Mouse (Mus musculus) limb, embryonic 13.5 days (tissue): ENCODE results near the gene 9530077C05Rik. TPM values are rescaled to one million over a fixed set of nuclear protein-coding genes. Genes with fewer than 3 reads are reported as not detected.
"Not testable (repeated sequence)": the region's sequence is repeated elsewhere in the genome, so short reads cannot be mapped to it uniquely, and the experiment has no call there.

ENCODE experiments used
- ATAC-seq: fragments of 200-750 bp; cut with Nextera tagmentation; 2 replicates; pipeline ENCODE4 v1.8.0; 2017; ENCODE audit warnings: low read depth, moderate number of reproducible peaks, moderate TSS enrichment; ENCODE audit not compliant: low FRiP score
- H3K27ac ChIP-seq: fragments of 300-500 bp; sonication (generic); 2 replicates; pipeline ENCODE4 v1.5.1; 2015; ENCODE audit warnings: inconsistent platforms, mild to moderate bottlenecking, moderate library complexity
- H3K27me3 ChIP-seq: fragments of 300-500 bp; sonication (generic); 2 replicates; pipeline ENCODE4 v1.6.1; 2015; ENCODE audit warnings: mild to moderate bottlenecking, inconsistent platforms
- H3K36me3 ChIP-seq: fragments of 300-500 bp; sonication (generic); 2 replicates; pipeline ENCODE4 v1.6.1; 2015; ENCODE audit warnings: inconsistent platforms, mild to moderate bottlenecking, moderate library complexity
- H3K4me1 ChIP-seq: fragments of 300-500 bp; sonication (generic); 2 replicates; pipeline ENCODE4 v1.6.1; 2015; ENCODE audit warnings: inconsistent platforms
- H3K4me2 ChIP-seq: fragments of 300-500 bp; sonication (generic); replicated peaks from 2 replicates; pipeline ENCODE4 v1.6.1; 2015; ENCODE audit warnings: inconsistent platforms, mild to moderate bottlenecking, moderate library complexity
- H3K4me3 ChIP-seq: fragments of 300-500 bp; sonication (generic); 2 replicates; pipeline ENCODE4 v1.5.1; 2015; ENCODE audit warnings: moderate library complexity, mild to moderate bottlenecking, inconsistent platforms
- H3K9ac ChIP-seq: fragments of 300-500 bp; sonication (generic); 2 replicates; pipeline ENCODE4 v1.6.1; 2015; ENCODE audit warnings: mild to moderate bottlenecking, inconsistent platforms
- H3K9me3 ChIP-seq: fragments of 300-500 bp; sonication (generic); 2 replicates; pipeline ENCODE4 v1.6.1; 2016; ENCODE audit warnings: inconsistent platforms
- WGBS: fragments of 180-500 bp; shearing (Covaris S2); methylation state at CpG from one replicate; pipeline ENCODE4 v1.1.7; 2015; 5-methylcytosine and 5-hydroxymethylcytosine counted together
- polyA plus RNA-seq: library from polyadenylated mRNA; unstranded; fragments of >200 nt; fragmentation: Nextera tagmentation; extraction: Ambion mirVana; gene quantifications from 2 replicates; pipeline ENCODE4 v1.2.1, GENCODE M21; 2015

The 9530077C05Rik gene
- polyA plus RNA-seq, 1 experiment from 2014 or later: 5.8 TPM

DNA sequence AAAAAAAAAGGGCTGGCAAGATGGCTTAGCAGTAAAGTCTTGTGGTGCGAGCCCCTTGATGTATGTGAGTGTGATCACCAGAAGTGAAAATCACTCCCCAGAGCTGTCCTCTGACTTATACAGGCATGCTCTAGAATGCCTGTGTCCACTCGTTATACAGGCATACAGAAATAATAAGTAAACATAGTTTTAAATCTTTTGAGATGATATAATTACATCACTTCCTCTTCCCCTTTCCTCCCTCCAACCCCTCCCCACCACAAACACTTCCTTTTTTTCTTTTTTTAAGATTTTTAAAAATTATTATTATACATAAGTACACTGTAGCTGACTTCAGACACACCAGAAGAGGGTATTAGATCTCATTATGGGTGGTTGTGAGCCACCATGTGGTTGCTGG lies 16.6 kb upstream of the 9530077C05Rik start:
- no peak for ATAC-seq
- Histone ChIP-seq H3K4me1 (0 out of 2 replicates have a peak, but pooled peaks cover 3% of the 10 kb centered on the region), H3K27me3 (no peaks in the 10 kb centered on the region), H3K9me3 (no peaks in the 10 kb centered on the region), H3K4me3 (no peak overlapping the region), H3K36me3 (no peaks in the 10 kb centered on the region), H3K27ac (no peak overlapping the region), H3K4me2 (no peak overlapping the region), H3K9ac (no peak overlapping the region)
- 82% methylated on average over 2 of the region's 2 CpGs for WGBS

- Histone ChIP-seq H3K27me3 (no peaks in the 10 kb centered on the region), H3K4me1 (no peaks in the 10 kb centered on the region), H3K9ac (no peak overlapping the region), H3K36me3 (no peaks in the 10 kb centered on the region), H3K27ac (no peak overlapping the region), H3K9me3 (no peaks in the 10 kb centered on the region), H3K4me3 (no peak overlapping the region), H3K4me2 (no peak overlapping the region)
- ATAC-seq: no peak
- WGBS: 85% methylated on average over 4 of the region's 4 CpGs
These were observed 12.3 kb upstream of the 9530077C05Rik start for GRCm38 (mm10) chr9:22399021-22399420.

GRCm38 (mm10) chr9:22402001-22402400 lies 9.3 kb upstream of the 9530077C05Rik start:
- Histone ChIP-seq H3K27me3 (no peaks in the 10 kb centered on the region), H3K36me3 (no peaks in the 10 kb centered on the region), H3K4me1 (no peaks in the 10 kb centered on the region), H3K27ac (no peak overlapping the region), H3K9ac (no peak overlapping the region), H3K4me3 (no peak overlapping the region), H3K9me3 (no peaks in the 10 kb centered on the region), H3K4me2 (no peak overlapping the region)
- ATAC-seq: no peak
- 85% methylated on average over 6 of the region's 6 CpGs for WGBS

GRCm38 (mm10) chr9:22402976-22403375 lies 8.3 kb upstream of the 9530077C05Rik start:
- no peak for ATAC-seq
- Histone ChIP-seq H3K9me3 (no peaks in the 10 kb centered on the region), H3K27me3 (no peaks in the 10 kb centered on the region), H3K4me3 (no peak overlapping the region), H3K27ac (no peak overlapping the region), H3K36me3 (no peaks in the 10 kb centered on the region), H3K9ac (no peak overlapping the region), H3K4me1 (no peaks in the 10 kb centered on the region), H3K4me2 (no peak overlapping the region)
- WGBS: 78% methylated on average over 3 of the region's 3 CpGs

GRCm38 (mm10) chr9:22403501-22403900 lies 7.8 kb upstream of the 9530077C05Rik start:
- H3K4me2 ChIP-seq: not testable (repeated sequence)

GRCm38 (mm10) chr9:22405414-22405813 lies 5.9 kb upstream of the 9530077C05Rik start:
- no peak overlapping the region for H3K27ac ChIP-seq
- no peaks in the 10 kb centered on the region for H3K4me1 ChIP-seq
- no peak overlapping the region for H3K4me2 ChIP-seq
- no peak for ATAC-seq
- H3K36me3 ChIP-seq: no peaks in the 10 kb centered on the region
- H3K27me3 ChIP-seq: no peaks in the 10 kb centered on the region
- 79% methylated on average over 3 of the region's 3 CpGs for WGBS
- H3K4me3 ChIP-seq: no peak overlapping the region
- H3K9me3 ChIP-seq: no peaks in the 10 kb centered on the region
- no peak overlapping the region for H3K9ac ChIP-seq

More at GRCm38 (mm10) chr9:22403501-22403900, 7.8 kb upstream of the 9530077C05Rik start:
- H3K27me3 ChIP-seq, H3K9me3 ChIP-seq, ATAC-seq, H3K4me3 ChIP-seq, H3K27ac ChIP-seq, H3K4me1 ChIP-seq, H3K36me3 ChIP-seq, H3K9ac ChIP-seq: not testable (repeated sequence)
- 67% methylated on average over 2 of the region's 2 CpGs for WGBS

- not testable (repeated sequence) for H3K36me3 ChIP-seq, H3K27ac ChIP-seq, H3K4me3 ChIP-seq, H3K4me2 ChIP-seq, H3K27me3 ChIP-seq, H3K4me1 ChIP-seq, H3K9me3 ChIP-seq, H3K9ac ChIP-seq, ATAC-seq
- 83% methylated on average over 4 of the region's 4 CpGs for WGBS
These were observed 3.7 kb upstream of the 9530077C05Rik start for GRCm38 (mm10) chr9:22407633-22408032.

DNA sequence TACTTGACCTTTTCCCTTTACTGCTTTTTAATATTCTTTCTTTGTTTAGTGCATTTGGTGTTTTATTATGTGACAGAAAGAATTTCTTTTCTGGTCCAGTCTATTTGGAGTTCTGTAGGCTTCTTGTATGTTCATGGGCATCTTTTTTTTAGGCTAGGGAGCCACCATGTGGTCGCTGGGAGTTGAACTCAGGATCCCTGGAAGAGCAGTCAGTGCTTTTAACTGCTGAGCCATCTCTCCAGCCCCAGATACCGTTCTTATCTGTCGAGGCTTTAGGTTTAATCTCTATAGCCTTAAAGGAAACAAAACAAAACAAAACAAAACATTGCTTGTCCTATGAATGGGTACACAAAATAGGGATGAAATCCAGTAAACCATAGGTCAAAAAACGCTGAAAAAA lies 3.0 kb upstream of the 9530077C05Rik start:
- H3K9ac ChIP-seq, H3K9me3 ChIP-seq, H3K27me3 ChIP-seq, H3K4me3 ChIP-seq, H3K4me1 ChIP-seq, H3K4me2 ChIP-seq, H3K27ac ChIP-seq, H3K36me3 ChIP-seq, ATAC-seq: not testable (repeated sequence)
- WGBS: 27% methylated on average over 4 of the region's 4 CpGs

- Histone ChIP-seq H3K27ac (no peak overlapping the region), H3K36me3 (no peaks in the 10 kb centered on the region), H3K4me3 (no peak overlapping the region), H3K9me3 (no peaks in the 10 kb centered on the region), H3K9ac (no peak overlapping the region), H3K4me1 (no peaks in the 10 kb centered on the region), H3K4me2 (no peak overlapping the region), H3K27me3 (no peaks in the 10 kb centered on the region)
- no peak for ATAC-seq
- WGBS: 68% methylated on average over 7 of the region's 7 CpGs
These were observed 1.8 kb upstream of the 9530077C05Rik start for GRCm38 (mm10) chr9:22409501-22409900.

GRCm38 (mm10) chr9:22416187-22416586 lies 4.9 kb downstream of the 9530077C05Rik start:
- WGBS: 74% methylated on average over 3 of the region's 3 CpGs
- Histone ChIP-seq H3K27ac (no peak overlapping the region), H3K4me1 (no peaks in the 10 kb centered on the region), H3K9me3 (no peaks in the 10 kb centered on the region), H3K27me3 (no peaks in the 10 kb centered on the region), H3K4me3 (no peak overlapping the region), H3K4me2 (no peak overlapping the region), H3K9ac (no peak overlapping the region), H3K36me3 (no peaks in the 10 kb centered on the region)
- ATAC-seq: no peak

- no peaks in the 10 kb centered on the region for H3K27me3 ChIP-seq
- 50% methylated on average over 6 of the region's 6 CpGs for WGBS
These were observed 6.2 kb downstream of the 9530077C05Rik start for GRCm38 (mm10) chr9:22417547-22417946.

DNA sequence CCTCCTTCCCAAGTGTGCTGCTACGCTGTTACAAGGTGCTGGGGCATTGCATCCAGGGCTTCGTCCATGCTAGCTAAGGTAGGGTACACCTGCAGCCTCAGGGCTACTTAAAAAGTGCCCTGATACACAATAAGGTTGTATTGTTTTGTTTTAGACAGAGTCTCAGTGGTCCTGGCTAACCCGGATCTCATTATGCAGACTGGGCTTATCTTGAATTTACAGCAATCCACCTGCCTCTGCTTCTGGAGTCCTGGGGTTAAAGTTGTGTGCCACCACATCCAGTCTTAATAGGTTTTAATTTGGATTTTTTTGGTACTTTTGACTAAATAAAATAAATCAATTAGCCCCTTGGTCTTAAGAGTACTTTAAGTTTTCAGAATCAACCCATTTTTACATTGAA lies 8.6 kb downstream of the 9530077C05Rik start:
- Histone ChIP-seq H3K36me3 (no peaks in the 10 kb centered on the region), H3K4me2 (no peak overlapping the region), H3K27me3 (no peaks in the 10 kb centered on the region), H3K9me3 (no peaks in the 10 kb centered on the region), H3K9ac (no peak overlapping the region), H3K4me1 (no peaks in the 10 kb centered on the region), H3K27ac (no peak overlapping the region), H3K4me3 (no peak overlapping the region)
- no peak for ATAC-seq
- 83% methylated on average over 3 of the region's 3 CpGs for WGBS

More at GRCm38 (mm10) chr9:22417547-22417946, 6.2 kb downstream of the 9530077C05Rik start:
- no peak overlapping the region for H3K27ac ChIP-seq
- no peak for ATAC-seq
- H3K4me3 ChIP-seq: no peak overlapping the region
- H3K36me3 ChIP-seq: no peaks in the 10 kb centered on the region
- H3K4me1 ChIP-seq: no peaks in the 10 kb centered on the region
- H3K4me2 ChIP-seq: no peak overlapping the region
- H3K9ac ChIP-seq: no peak overlapping the region
- no peaks in the 10 kb centered on the region for H3K9me3 ChIP-seq

DNA sequence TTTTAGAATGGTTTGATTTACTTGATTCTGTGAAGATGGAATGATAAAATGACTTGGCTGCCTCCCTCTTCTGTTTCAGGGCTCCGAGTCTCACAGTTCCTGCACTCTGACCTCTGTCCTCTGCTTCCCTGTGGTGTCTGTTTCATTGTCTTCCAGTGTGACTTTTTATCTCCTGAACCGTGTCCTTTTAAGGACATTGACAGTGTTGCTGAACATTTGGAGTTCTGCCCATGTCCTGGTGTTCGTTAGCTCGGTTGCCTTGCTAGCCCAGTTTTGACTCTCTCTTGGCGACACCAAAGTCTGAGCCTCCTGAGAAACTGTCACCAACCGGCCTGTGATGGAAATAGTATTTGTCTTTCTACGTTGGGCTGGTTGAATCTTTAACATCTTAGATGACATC lies 9.2 kb downstream of the 9530077C05Rik start:
- no peaks in the 10 kb centered on the region for H3K27me3 ChIP-seq
- ATAC-seq: no peak
- no peaks in the 10 kb centered on the region for H3K9me3 ChIP-seq
- H3K36me3 ChIP-seq: no peaks in the 10 kb centered on the region
- 53% methylated on average over 7 of the region's 7 CpGs for WGBS
- H3K4me3 ChIP-seq: no peak overlapping the region
- no peaks in the 10 kb centered on the region for H3K4me1 ChIP-seq
- H3K4me2 ChIP-seq: no peak overlapping the region
- no peak overlapping the region for H3K9ac ChIP-seq
- H3K27ac ChIP-seq: no peak overlapping the region
